Mouse (Mus musculus) olfactory bulb, adult 2 months (tissue): ENCODE data around the gene Bap1.

Experiments
- CTCF ChIP-seq: fragments of 200-500 bp; IDR thresholded peaks from 2 replicates; pipeline ENCODE4 v1.5.1; 2012; ENCODE audit warnings: low read depth, mild to moderate bottlenecking, low read length, moderate library complexity; ENCODE audit not compliant: insufficient read depth
- POLR2A ChIP-seq: fragments of 200-500 bp; IDR thresholded peaks from 2 replicates; pipeline ENCODE4 v1.6.1; 2012; ENCODE audit warnings: mild to moderate bottlenecking, low read depth, low read length, moderate library complexity; ENCODE audit not compliant: insufficient read depth

- TF ChIP-seq CTCF (no peak), POLR2A (no peak)
These were observed 34.5 kb downstream of the Bap1 start for GRCm38 (mm10) chr14:31285728-31286127.
